Mouse (Mus musculus): Measurements from ENCODE around the gene Tmem132b. TPM values are rescaled to one million over a fixed set of nuclear protein-coding genes. Genes with fewer than 3 reads are reported as not detected.

Tmem132b gene
- polyA plus RNA-seq (2015; fragmentation: Nextera tagmentation; extraction: Ambion mirVana), result not detected in 2 replicates

- WGBS (ENCODE audit: insufficient replicate concordance), result 2% methylated on average over 22 of the region's 25 CpGs
- H3K27ac ChIP-seq (ENCODE audit: low read depth), result no peak within 1 kb of the TSS
- H3K36me3 ChIP-seq (replicated peaks; ENCODE audit: insufficient read depth, low read length), result no peaks in the 10 kb centered on the region
- no peaks in the 10 kb centered on the region for H3K9me3 ChIP-seq (ENCODE audit: low read length)
- ATAC-seq, result peak; percentile 21; the same call in 1 of the 2 replicates
- peak within 1 kb of the TSS; percentile 22; the same call in 1 of the 2 replicates for H3K4me2 ChIP-seq (ENCODE audit: low read depth, low read length)
- H3K4me1 ChIP-seq (ENCODE audit: insufficient read depth), result no peaks in the 10 kb centered on the region; the same call in 1 of the 2 replicates
- H3K9ac ChIP-seq (replicated peaks), result no peak within 1 kb of the TSS
- DNase-seq, result no peak
- H3K4me3 ChIP-seq (ENCODE audit: low read depth, low read length), result no peak within 1 kb of the TSS
- H3K27me3 ChIP-seq (ENCODE audit: insufficient read depth, low read length), result peaks cover 67% of the 10 kb centered on the region
- TF ChIP-seq CTCF (IDR thresholded peaks at IDR 0.05; ENCODE audit: low read depth) (no peak), EP300 (IDR thresholded peaks at IDR 0.05; ENCODE audit: low read depth) (no peak)
These were observed at the start of gene Tmem132b for GRCm38 (mm10) chr5:125531634-125532033. Gene Tmem132b (plus strand): TSS chr5:125531774.

DNA sequence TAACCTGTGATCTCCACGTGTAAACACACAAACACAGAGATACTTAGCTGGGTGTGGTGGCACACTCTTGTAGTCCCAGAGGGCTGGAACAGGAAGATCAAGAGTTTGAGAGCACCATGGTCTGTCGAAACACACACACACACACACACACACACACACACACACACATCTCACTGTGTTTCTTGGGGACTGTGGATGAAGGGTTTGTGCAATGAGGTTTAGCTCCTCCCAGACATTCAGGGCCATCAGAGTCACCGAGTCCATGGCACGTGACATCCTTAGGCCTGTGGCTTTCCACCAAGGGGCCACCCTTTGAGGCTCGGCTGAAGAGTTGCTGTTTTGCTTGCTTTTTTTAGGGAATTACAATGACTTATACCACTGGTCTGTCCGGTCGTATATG is 49.1 kb upstream of the Tmem132b start:
- no peaks in the 10 kb centered on the region for H3K27me3 ChIP-seq (ENCODE audit: insufficient read depth, low read length)
- no peak overlapping the region for H3K4me3 ChIP-seq (ENCODE audit: low read depth, low read length)
- no peak overlapping the region for H3K9ac ChIP-seq (replicated peaks)
- H3K4me2 ChIP-seq (ENCODE audit: low read depth, low read length), result no peak overlapping the region
- no peak for TF ChIP-seq CTCF (IDR thresholded peaks at IDR 0.05; ENCODE audit: low read depth)
- no peak for TF ChIP-seq EP300 (IDR thresholded peaks at IDR 0.05; ENCODE audit: low read depth)
- peaks cover 19% of the 10 kb centered on the region for H3K36me3 ChIP-seq (replicated peaks; ENCODE audit: insufficient read depth, low read length)
- peaks cover 17% of the 10 kb centered on the region for H3K4me1 ChIP-seq (ENCODE audit: insufficient read depth)
- H3K9me3 ChIP-seq (ENCODE audit: low read length), result no peaks in the 10 kb centered on the region
- DNase-seq, result no peak
- ATAC-seq, result no peak
- H3K27ac ChIP-seq (ENCODE audit: low read depth), result no peak overlapping the region; the same call in 1 of the 2 replicates
- 68% methylated on average over 7 of the region's 7 CpGs for WGBS (ENCODE audit: insufficient replicate concordance)

- ATAC-seq, result peak; percentile 55
- H3K27me3 ChIP-seq (ENCODE audit: insufficient read depth, low read length), result no peaks in the 10 kb centered on the region
- H3K9ac ChIP-seq (replicated peaks), result no peak overlapping the region
- peaks cover 19% of the 10 kb centered on the region for H3K36me3 ChIP-seq (replicated peaks; ENCODE audit: insufficient read depth, low read length)
- H3K27ac ChIP-seq (ENCODE audit: low read depth), result peak overlapping the region; percentile 69
- 59% methylated on average over 5 of the region's 6 CpGs for WGBS (ENCODE audit: insufficient replicate concordance)
- DNase-seq, result no peak
- peaks cover 11% of the 10 kb centered on the region for H3K4me1 ChIP-seq (ENCODE audit: insufficient read depth)
- TF ChIP-seq EP300 (IDR thresholded peaks at IDR 0.05; ENCODE audit: low read depth) (no peak), CTCF (IDR thresholded peaks at IDR 0.05; ENCODE audit: low read depth) (no peak)
- H3K4me3 ChIP-seq (ENCODE audit: low read depth, low read length), result no peak overlapping the region
- H3K9me3 ChIP-seq (ENCODE audit: low read length), result no peaks in the 10 kb centered on the region
- H3K4me2 ChIP-seq (ENCODE audit: low read depth, low read length), result no peak overlapping the region
These were observed 47.6 kb upstream of the Tmem132b start for GRCm38 (mm10) chr5:125483712-125484611.

- H3K9me3 ChIP-seq (ENCODE audit: low read length), result no peaks in the 10 kb centered on the region
- peaks cover 11% of the 10 kb centered on the region for H3K4me1 ChIP-seq (ENCODE audit: insufficient read depth)
- H3K4me2 ChIP-seq (ENCODE audit: low read depth, low read length), result no peak overlapping the region
- 89% methylated on average over 4 of the region's 4 CpGs for WGBS (ENCODE audit: insufficient replicate concordance)
- peaks cover 24% of the 10 kb centered on the region for H3K36me3 ChIP-seq (replicated peaks; ENCODE audit: insufficient read depth, low read length)
- peak overlapping the region; percentile 69 for H3K27ac ChIP-seq (ENCODE audit: low read depth)
- no peak overlapping the region for H3K4me3 ChIP-seq (ENCODE audit: low read depth, low read length)
- no peak for TF ChIP-seq EP300 (IDR thresholded peaks at IDR 0.05; ENCODE audit: low read depth)
- no peak for TF ChIP-seq CTCF (IDR thresholded peaks at IDR 0.05; ENCODE audit: low read depth)
- ATAC-seq (peak; percentile 35; the same call in 1 of the 2 replicates), DNase-seq (no peak)
- H3K9ac ChIP-seq (replicated peaks), result no peak overlapping the region
- H3K27me3 ChIP-seq (ENCODE audit: insufficient read depth, low read length), result no peaks in the 10 kb centered on the region
These were observed 46.4 kb upstream of the Tmem132b start for GRCm38 (mm10) chr5:125485031-125485778.

GRCm38 (mm10) chr5:125486088-125486487 is 45.5 kb upstream of the Tmem132b start:
- H3K9me3 ChIP-seq (ENCODE audit: low read length), result no peaks in the 10 kb centered on the region
- H3K27me3 ChIP-seq (ENCODE audit: insufficient read depth, low read length), result no peaks in the 10 kb centered on the region
- no peak for TF ChIP-seq CTCF (IDR thresholded peaks at IDR 0.05; ENCODE audit: low read depth)
- no peak for TF ChIP-seq EP300 (IDR thresholded peaks at IDR 0.05; ENCODE audit: low read depth)
- peaks cover 28% of the 10 kb centered on the region for H3K36me3 ChIP-seq (replicated peaks; ENCODE audit: insufficient read depth, low read length)
- no peak overlapping the region for H3K4me2 ChIP-seq (ENCODE audit: low read depth, low read length)
- no peak overlapping the region for H3K9ac ChIP-seq (replicated peaks)
- peaks cover 8% of the 10 kb centered on the region for H3K4me1 ChIP-seq (ENCODE audit: insufficient read depth)
- WGBS (ENCODE audit: insufficient replicate concordance), result 67% methylated on average over 1 of the region's 1 CpGs
- no peak overlapping the region for H3K27ac ChIP-seq (ENCODE audit: low read depth)
- DNase-seq (no peak), ATAC-seq (no peak)
- no peak overlapping the region for H3K4me3 ChIP-seq (ENCODE audit: low read depth, low read length)

All from liver, postnatal 0 days (tissue).